Mouse (Mus musculus): Measurements from ENCODE around the gene Cd79a. TPM values are rescaled to one million over a fixed set of nuclear protein-coding genes. Genes with fewer than 3 reads are reported as not detected.

The Cd79a gene
- polyA plus RNA-seq, 1 experiment from 2014 or later: 0.14 TPM

GRCm38 (mm10) chr7:24882416-24883199, 14.6 kb upstream of the Cd79a start:
- no peak overlapping the region for H3K4me3 ChIP-seq (ENCODE audit: low read depth, low read length)
- peaks cover 18% of the 10 kb centered on the region for H3K36me3 ChIP-seq (ENCODE audit: control insufficient read depth, insufficient read depth, low read length)
- no peak overlapping the region for H3K9ac ChIP-seq (ENCODE audit: low read depth, low read length)
- ATAC-seq (replicated peaks; ENCODE audit: insufficient number of reproducible peaks, low FRiP score, low TSS enrichment): no peak
- no peak overlapping the region for H3K4me2 ChIP-seq
- no peaks in the 10 kb centered on the region for H3K9me3 ChIP-seq (replicated peaks; ENCODE audit: control insufficient read depth, low read length)
- peaks cover 15% of the 10 kb centered on the region for H3K4me1 ChIP-seq (ENCODE audit: control insufficient read depth, insufficient read depth, low read length)
- no peaks in the 10 kb centered on the region for H3K27me3 ChIP-seq (ENCODE audit: control insufficient read depth, insufficient read depth, low read length)
- 88% methylated on average over 9 of the region's 9 CpGs for WGBS (ENCODE audit: insufficient replicate concordance)
- no peak overlapping the region for H3K27ac ChIP-seq (ENCODE audit: low read depth, low read length)

- Histone ChIP-seq H3K9ac (ENCODE audit: low read depth, low read length) (peak within 1 kb of the TSS; percentile 100), H3K4me3 (ENCODE audit: low read depth, low read length) (peak within 1 kb of the TSS; percentile 100), H3K27ac (ENCODE audit: low read depth, low read length) (peak within 1 kb of the TSS; percentile 94), H3K4me1 (ENCODE audit: control insufficient read depth, insufficient read depth, low read length) (peaks cover 15% of the 10 kb centered on the region), H3K27me3 (ENCODE audit: control insufficient read depth, insufficient read depth, low read length) (no peaks in the 10 kb centered on the region), H3K36me3 (ENCODE audit: control insufficient read depth, insufficient read depth, low read length) (peaks cover 25% of the 10 kb centered on the region), H3K9me3 (replicated peaks; ENCODE audit: control insufficient read depth, low read length) (no peaks in the 10 kb centered on the region), H3K4me2 (peak within 1 kb of the TSS; percentile 91)
- WGBS (ENCODE audit: insufficient replicate concordance): under 1% methylated on average over 54 of the region's 57 CpGs
- ATAC-seq (replicated peaks; ENCODE audit: insufficient number of reproducible peaks, low FRiP score, low TSS enrichment): peak; percentile 93
Observed at GRCm38 (mm10) chr7:24883896-24884692, 13.1 kb upstream of the Cd79a start, which contains the start of gene Rps19. Gene Rps19, plus strand, starts transcription at chr7:24884371.

DNA sequence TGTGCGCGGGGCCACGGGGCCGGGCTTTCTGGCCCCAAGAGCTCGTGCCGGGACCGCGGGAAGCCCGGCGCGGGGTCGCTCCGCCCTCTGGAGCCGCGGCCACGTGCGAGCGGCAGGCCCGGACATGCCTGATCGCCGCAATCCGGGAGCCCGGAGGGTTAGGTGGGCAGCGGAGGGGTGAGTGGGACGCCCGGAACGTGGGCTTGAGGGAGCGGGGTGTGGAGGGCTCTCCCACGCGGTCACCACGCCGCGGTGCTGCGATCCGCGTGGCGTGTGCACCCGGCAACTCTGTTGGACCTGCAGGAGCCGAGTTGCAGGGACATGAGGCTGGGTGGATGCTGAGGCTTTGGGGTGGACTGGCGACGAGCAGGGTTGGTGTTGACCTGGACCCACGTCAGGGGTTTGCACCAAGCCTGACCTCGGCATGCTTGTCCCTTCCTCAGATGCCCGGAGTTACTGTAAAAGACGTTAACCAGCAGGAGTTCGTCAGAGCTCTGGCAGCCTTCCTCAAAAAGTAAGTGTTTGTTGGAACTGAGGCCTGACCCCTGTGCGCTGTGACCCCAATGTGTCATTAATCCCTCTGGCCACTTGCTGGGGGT, 12.4 kb upstream of the Cd79a start:
- H3K36me3 ChIP-seq (ENCODE audit: control insufficient read depth, insufficient read depth, low read length): peaks cover 31% of the 10 kb centered on the region
- peak overlapping the region; percentile 94 for H3K27ac ChIP-seq (ENCODE audit: low read depth, low read length)
- H3K4me1 ChIP-seq (ENCODE audit: control insufficient read depth, insufficient read depth, low read length): peaks cover 15% of the 10 kb centered on the region
- 0 out of 2 replicates have a peak, but pooled peaks have one; percentile 0 for ATAC-seq (replicated peaks; ENCODE audit: insufficient number of reproducible peaks, low FRiP score, low TSS enrichment)
- H3K9me3 ChIP-seq (replicated peaks; ENCODE audit: control insufficient read depth, low read length): no peaks in the 10 kb centered on the region
- peak overlapping the region; percentile 100 for H3K9ac ChIP-seq (ENCODE audit: low read depth, low read length)
- peak overlapping the region; percentile 91 for H3K4me2 ChIP-seq
- H3K27me3 ChIP-seq (ENCODE audit: control insufficient read depth, insufficient read depth, low read length): no peaks in the 10 kb centered on the region
- under 1% methylated on average over 47 of the region's 47 CpGs for WGBS (ENCODE audit: insufficient replicate concordance)
- H3K4me3 ChIP-seq (ENCODE audit: low read depth, low read length): peak overlapping the region; percentile 100

DNA sequence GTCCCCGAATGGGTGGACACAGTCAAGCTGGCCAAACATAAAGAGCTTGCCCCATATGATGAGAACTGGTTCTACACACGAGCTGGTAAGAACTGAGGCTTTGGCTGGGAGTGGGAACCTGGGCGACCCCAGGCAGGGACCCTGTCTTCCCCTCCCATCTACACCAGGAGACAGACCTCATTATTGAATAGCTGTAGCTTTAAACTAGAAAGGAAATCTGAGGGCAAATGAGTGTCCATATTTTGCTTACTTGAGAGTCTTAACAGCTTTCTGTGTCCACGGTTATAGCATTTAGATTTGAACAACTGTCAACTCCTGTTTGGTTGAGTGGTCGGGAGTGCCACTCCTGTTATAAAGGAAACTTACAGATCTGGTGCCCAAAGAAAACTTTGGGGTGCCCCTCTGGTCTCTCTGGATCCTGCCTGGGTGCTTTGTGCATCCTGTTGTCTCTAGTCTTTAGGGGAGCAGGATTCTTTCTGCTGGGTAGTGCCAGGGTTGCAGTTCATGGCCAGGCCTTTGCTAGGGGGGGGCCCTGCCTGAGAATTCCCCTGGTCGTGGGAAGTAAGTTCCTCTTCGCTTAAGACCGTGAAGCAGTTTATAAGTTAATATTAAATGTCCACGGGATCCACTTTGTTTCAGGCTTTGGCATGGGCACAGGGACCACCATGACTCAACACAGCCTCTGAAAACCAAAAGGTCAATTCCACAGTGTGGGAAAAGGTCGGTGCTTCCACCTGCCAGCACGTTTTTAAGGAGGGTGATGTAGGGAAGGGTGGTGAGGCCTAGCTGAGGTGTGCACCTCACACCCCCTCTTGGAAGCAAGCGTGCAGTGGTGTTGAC, 11.5 kb upstream of the Cd79a start:
- Histone ChIP-seq H3K4me2 (peak overlapping the region; percentile 91), H3K9me3 (replicated peaks; ENCODE audit: control insufficient read depth, low read length) (no peaks in the 10 kb centered on the region), H3K4me3 (ENCODE audit: low read depth, low read length) (peak overlapping the region; percentile 100), H3K4me1 (ENCODE audit: control insufficient read depth, insufficient read depth, low read length) (peaks cover 15% of the 10 kb centered on the region), H3K27ac (ENCODE audit: low read depth, low read length) (peak overlapping the region; percentile 29; the same call in 1 of the 2 replicates), H3K27me3 (ENCODE audit: control insufficient read depth, insufficient read depth, low read length) (no peaks in the 10 kb centered on the region), H3K9ac (ENCODE audit: low read depth, low read length) (peak overlapping the region; percentile 100), H3K36me3 (ENCODE audit: control insufficient read depth, insufficient read depth, low read length) (peaks cover 33% of the 10 kb centered on the region)
- no peak for ATAC-seq (replicated peaks; ENCODE audit: insufficient number of reproducible peaks, low FRiP score, low TSS enrichment)
- WGBS (ENCODE audit: insufficient replicate concordance): 40% methylated on average over 12 of the region's 12 CpGs

DNA sequence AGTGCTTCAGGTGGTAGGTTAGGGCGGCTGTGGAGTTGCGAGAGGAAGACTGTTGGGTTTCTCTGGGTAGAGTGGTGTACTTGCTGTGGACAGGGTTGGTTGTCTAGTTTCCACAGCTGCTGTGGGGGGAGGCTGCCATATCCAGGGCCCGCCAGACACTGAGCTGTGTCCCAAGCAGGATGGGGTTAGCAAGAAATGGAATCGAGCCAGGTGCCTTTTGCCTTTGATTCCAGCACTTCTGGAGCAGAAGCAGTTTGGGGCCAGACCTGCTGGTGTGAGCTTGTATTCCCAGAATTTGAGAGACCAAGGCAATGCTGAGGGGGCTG, 10.9 kb upstream of the Cd79a start:
- Histone ChIP-seq H3K27ac (ENCODE audit: low read depth, low read length) (peak overlapping the region; percentile 29), H3K4me1 (ENCODE audit: control insufficient read depth, insufficient read depth, low read length) (peaks cover 15% of the 10 kb centered on the region), H3K27me3 (ENCODE audit: control insufficient read depth, insufficient read depth, low read length) (no peaks in the 10 kb centered on the region), H3K4me2 (peak overlapping the region; percentile 91), H3K36me3 (ENCODE audit: control insufficient read depth, insufficient read depth, low read length) (peaks cover 33% of the 10 kb centered on the region), H3K4me3 (ENCODE audit: low read depth, low read length) (peak overlapping the region; percentile 100), H3K9me3 (replicated peaks; ENCODE audit: control insufficient read depth, low read length) (no peaks in the 10 kb centered on the region), H3K9ac (ENCODE audit: low read depth, low read length) (peak overlapping the region; percentile 100)
- WGBS (ENCODE audit: insufficient replicate concordance): 64% methylated on average over 4 of the region's 4 CpGs
- no peak for ATAC-seq (replicated peaks; ENCODE audit: insufficient number of reproducible peaks, low FRiP score, low TSS enrichment)

- H3K4me2 ChIP-seq: no peak overlapping the region; the same call in 1 of the 2 replicates
- WGBS (ENCODE audit: insufficient replicate concordance): 75% methylated on average over 4 of the region's 4 CpGs
- H3K27me3 ChIP-seq (ENCODE audit: control insufficient read depth, insufficient read depth, low read length): no peaks in the 10 kb centered on the region
- H3K9me3 ChIP-seq (replicated peaks; ENCODE audit: control insufficient read depth, low read length): no peaks in the 10 kb centered on the region
- H3K36me3 ChIP-seq (ENCODE audit: control insufficient read depth, insufficient read depth, low read length): peaks cover 33% of the 10 kb centered on the region
- 0 out of 2 replicates have a peak overlapping the region, but pooled peaks have one; percentile 100 for H3K4me3 ChIP-seq (ENCODE audit: low read depth, low read length)
- no peak for ATAC-seq (replicated peaks; ENCODE audit: insufficient number of reproducible peaks, low FRiP score, low TSS enrichment)
- H3K9ac ChIP-seq (ENCODE audit: low read depth, low read length): peak overlapping the region; percentile 100
- H3K4me1 ChIP-seq (ENCODE audit: control insufficient read depth, insufficient read depth, low read length): peaks cover 15% of the 10 kb centered on the region
- H3K27ac ChIP-seq (ENCODE audit: low read depth, low read length): no peak overlapping the region
Observed at GRCm38 (mm10) chr7:24887096-24887495, 10.1 kb upstream of the Cd79a start.

DNA sequence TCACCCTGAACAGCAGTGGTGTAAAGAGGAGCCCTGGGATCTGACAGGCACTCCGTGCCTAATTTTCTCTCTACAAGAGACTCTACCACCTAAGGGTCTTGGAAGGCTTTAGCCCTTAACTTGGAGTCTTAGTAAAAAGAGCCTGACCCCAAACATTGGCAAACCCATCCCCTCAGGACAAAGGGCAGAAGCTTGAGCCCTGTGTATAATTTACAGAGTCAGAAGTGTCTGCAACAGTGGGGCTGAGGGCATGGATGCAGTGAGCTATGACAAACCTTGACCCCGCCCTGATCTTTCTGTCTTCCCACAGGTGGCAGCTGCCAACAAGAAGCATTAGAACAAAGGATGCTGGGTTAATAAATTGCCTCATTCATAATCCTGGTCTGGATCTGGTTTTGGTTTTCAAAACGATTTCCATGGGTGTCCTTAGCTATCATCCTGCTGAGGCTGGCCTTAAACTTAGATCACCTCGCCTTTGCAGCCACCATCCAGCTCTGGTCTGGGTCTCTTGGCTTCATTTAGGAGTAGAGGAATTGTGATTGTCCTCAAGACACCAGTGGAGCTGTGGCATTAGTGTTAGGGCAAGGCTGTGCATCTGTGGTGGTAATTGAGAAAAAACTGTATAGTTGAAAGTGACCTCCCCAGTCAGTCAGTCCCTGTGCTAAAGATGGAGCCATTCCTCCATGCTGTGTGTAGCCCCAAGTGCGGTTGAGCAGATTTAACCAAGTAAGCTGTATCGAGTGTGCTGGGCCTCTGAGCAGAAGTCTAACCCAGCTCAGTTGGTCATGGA, 7.6 kb upstream of the Cd79a start:
- 0 out of 2 replicates have a peak overlapping the region, but pooled peaks have one; percentile 10 for H3K27ac ChIP-seq (ENCODE audit: low read depth, low read length)
- no peak overlapping the region for H3K4me3 ChIP-seq (ENCODE audit: low read depth, low read length)
- ATAC-seq (replicated peaks; ENCODE audit: insufficient number of reproducible peaks, low FRiP score, low TSS enrichment): no peak
- no peaks in the 10 kb centered on the region for H3K27me3 ChIP-seq (ENCODE audit: control insufficient read depth, insufficient read depth, low read length)
- no peaks in the 10 kb centered on the region for H3K9me3 ChIP-seq (replicated peaks; ENCODE audit: control insufficient read depth, low read length)
- WGBS (ENCODE audit: insufficient replicate concordance): 86% methylated on average over 6 of the region's 6 CpGs
- H3K4me2 ChIP-seq: no peak overlapping the region
- H3K36me3 ChIP-seq (ENCODE audit: control insufficient read depth, insufficient read depth, low read length): peaks cover 33% of the 10 kb centered on the region
- peaks cover 15% of the 10 kb centered on the region for H3K4me1 ChIP-seq (ENCODE audit: control insufficient read depth, insufficient read depth, low read length)
- no peak overlapping the region for H3K9ac ChIP-seq (ENCODE audit: low read depth, low read length)
